Mouse (Mus musculus): ENCODE results near the gene Sap30bp. TPM values are rescaled to one million over a fixed set of nuclear protein-coding genes. Genes with fewer than 3 reads are reported as not detected.

Gene Sap30bp
- total and polyA plus RNA-seq, 3 experiments = 49.1 to 69.2 TPM; not detected in 1

GRCm38 (mm10) chr11:115982472-115982871 lies 49.4 kb downstream of the Sap30bp start:
- no peaks in the 10 kb centered on the region; a peak in 1 of 4 replicates for H3K27me3 ChIP-seq (ENCODE audit: control insufficient read depth in 1 of 2, insufficient read depth in 2 of 2, low read length in 2 of 2)
- DNase-seq (ENCODE audit: low read depth, low spot score) = no peak

GRCm38 (mm10) chr11:115983291-115983690 lies 50.2 kb downstream of the Sap30bp start:
- no peaks in the 10 kb centered on the region; a peak in 1 of 4 replicates for H3K4me1 ChIP-seq (ENCODE audit: control insufficient read depth in 1 of 2, insufficient read depth in 2 of 2, low read length in 2 of 2)
- no peaks in the 10 kb centered on the region for H3K36me3 ChIP-seq (ENCODE audit: control insufficient read depth in 1 of 2, insufficient read depth in 2 of 2, low read length in 2 of 2)
- no peak for DNase-seq (ENCODE audit: low read depth, low spot score)
- H3K79me2 ChIP-seq (ENCODE audit: control insufficient read depth, insufficient read depth, low read length, poor library complexity) = no peaks in the 10 kb centered on the region
- TF ChIP-seq ZKSCAN1 (IDR thresholded peaks at IDR 0.05; ENCODE audit: low read depth, low read length) = no peak
- H3K9ac ChIP-seq (ENCODE audit: control insufficient read depth, low read depth, low read length, poor library complexity, severe bottlenecking) = no peak overlapping the region
- no peak overlapping the region for H3K4me3 ChIP-seq (ENCODE audit: control insufficient read depth in 1 of 2, insufficient read depth in 1 of 2, low read depth in 2 of 2, low read length in 2 of 2)
- H3K27ac ChIP-seq (ENCODE audit: control insufficient read depth, low read depth, low read length) = no peak overlapping the region
- H3K27me3 ChIP-seq (ENCODE audit: control insufficient read depth in 1 of 2, insufficient read depth in 2 of 2, low read length in 2 of 2) = no peaks in the 10 kb centered on the region; a peak in 1 of 4 replicates
- no peaks in the 10 kb centered on the region for H3K9me3 ChIP-seq (replicated peaks; ENCODE audit: insufficient read depth, low read length)

More at GRCm38 (mm10) chr11:115982472-115982871, 49.4 kb downstream of the Sap30bp start:
- H3K9me3 ChIP-seq (replicated peaks; ENCODE audit: insufficient read depth, low read length) = no peaks in the 10 kb centered on the region
- no peak overlapping the region for H3K27ac ChIP-seq (ENCODE audit: control insufficient read depth, low read depth, low read length)
- no peaks in the 10 kb centered on the region for H3K79me2 ChIP-seq (ENCODE audit: control insufficient read depth, insufficient read depth, low read length, poor library complexity)
- no peaks in the 10 kb centered on the region; a peak in 1 of 4 replicates for H3K4me1 ChIP-seq (ENCODE audit: control insufficient read depth in 1 of 2, insufficient read depth in 2 of 2, low read length in 2 of 2)
- no peaks in the 10 kb centered on the region for H3K36me3 ChIP-seq (ENCODE audit: control insufficient read depth in 1 of 2, insufficient read depth in 2 of 2, low read length in 2 of 2)
- TF ChIP-seq JUND (IDR thresholded peaks at IDR 0.05; ENCODE audit: low read depth, low read length) (no peak), MAFK (IDR thresholded peaks at IDR 0.05; ENCODE audit: borderline replicate concordance, low read depth, low read length) (no peak), BHLHE40 (IDR thresholded peaks at IDR 0.05; ENCODE audit: borderline replicate concordance, low read depth, low read length) (no peak), HCFC1 (IDR thresholded peaks at IDR 0.05; ENCODE audit: low read depth, low read length) (no peak), RAD21 (IDR thresholded peaks at IDR 0.05; ENCODE audit: low read depth, low read length) (no peak), ZKSCAN1 (IDR thresholded peaks at IDR 0.05; ENCODE audit: low read depth, low read length) (no peak), MXI1 (IDR thresholded peaks at IDR 0.05; ENCODE audit: low read depth, low read length) (no peak), CTCF (IDR thresholded peaks at IDR 0.05 in 2 of 3, conservative IDR thresholded peaks at IDR 0.05 in 1 of 3; ENCODE audit: control insufficient read depth in 1 of 3, insufficient read depth in 1 of 3, low read depth in 2 of 3, low read length in 3 of 3, poor library complexity in 1 of 3, severe bottlenecking in 1 of 3) (no peak), MYB (IDR thresholded peaks at IDR 0.05; ENCODE audit: low read depth, low read length) (no peak)
- no peak overlapping the region for H3K9ac ChIP-seq (ENCODE audit: control insufficient read depth, low read depth, low read length, poor library complexity, severe bottlenecking)
- H3K4me3 ChIP-seq (ENCODE audit: control insufficient read depth in 1 of 2, insufficient read depth in 1 of 2, low read depth in 2 of 2, low read length in 2 of 2) = no peak overlapping the region

- TF ChIP-seq KAT2A (conservative IDR thresholded peaks at IDR 0.05; ENCODE audit: low read depth, low read length) = no peak
- no peak for TF ChIP-seq GABPA (IDR thresholded peaks at IDR 0.05; ENCODE audit: low read depth, low read length)
- no peak for TF ChIP-seq RCOR1 (IDR thresholded peaks at IDR 0.05; ENCODE audit: low read depth, low read length)
- no peaks in the 10 kb centered on the region; a peak in 1 of 4 replicates for H3K27me3 ChIP-seq (ENCODE audit: control insufficient read depth in 1 of 2, insufficient read depth in 2 of 2, low read length in 2 of 2)
- no peaks in the 10 kb centered on the region for H3K36me3 ChIP-seq (ENCODE audit: control insufficient read depth in 1 of 2, insufficient read depth in 2 of 2, low read length in 2 of 2)
- H3K4me1 ChIP-seq (ENCODE audit: control insufficient read depth in 1 of 2, insufficient read depth in 2 of 2, low read length in 2 of 2) = no peaks in the 10 kb centered on the region; a peak in 1 of 4 replicates
- no peak overlapping the region for H3K27ac ChIP-seq (ENCODE audit: control insufficient read depth, low read depth, low read length)
- H3K79me2 ChIP-seq (ENCODE audit: control insufficient read depth, insufficient read depth, low read length, poor library complexity) = no peaks in the 10 kb centered on the region
- no peak overlapping the region for H3K4me3 ChIP-seq (ENCODE audit: control insufficient read depth in 1 of 2, insufficient read depth in 1 of 2, low read depth in 2 of 2, low read length in 2 of 2)
- no peaks in the 10 kb centered on the region for H3K9me3 ChIP-seq (replicated peaks; ENCODE audit: insufficient read depth, low read length)
- DNase-seq (ENCODE audit: low read depth, low spot score) = no peak
- no peak overlapping the region for H3K9ac ChIP-seq (ENCODE audit: control insufficient read depth, low read depth, low read length, poor library complexity, severe bottlenecking)
Observed at GRCm38 (mm10) chr11:115989686-115990085, 56.6 kb downstream of the Sap30bp start.

Measured in MEL (cell line).